In genomic region chr2:166650414-166650813, GRCm38 (mm10) we compare ENCODE assay signal across 10 mouse cellular contexts.
A peak's percentile ranks its signal among the peaks of the same experiment; 100 is the strongest.
DNase-seq lines count a peak whose midpoint lies in the region; ATAC-seq lines count a peak whose summit lies in the region.
"Had no signal": no experiment of that assay in that cellular context is flagged by ENCODE, and none has a peak within 500 bp of the region (broad histone marks: within the 10 kb centered on the region; RNA-seq: fewer than 3 reads in every experiment).

No protein-coding gene starts in this region.

- no peaks in the 10 kb centered on the region for H3K27me3 ChIP-seq in hindbrain, embryonic 10.5 days (ENCODE audit: insufficient read depth, poor library complexity, severe bottlenecking)
- H3K27me3 ChIP-seq in liver, embryonic 11.5 days (replicated peaks; ENCODE audit: control insufficient read depth, insufficient read depth, low read length), result no peaks in the 10 kb centered on the region
- H3K27me3 ChIP-seq: embryonic facial prominence, embryonic 12.5 days; liver, embryonic 13.5 days had no signal

- peaks cover 83% of the 10 kb centered on the region for H3K4me1 ChIP-seq in hindbrain, embryonic 10.5 days (replicated peaks)
- peaks cover 6% of the 10 kb centered on the region; the same call in 1 of the 2 replicates for H3K4me1 ChIP-seq in liver, embryonic 11.5 days (replicated peaks; ENCODE audit: control insufficient read depth, insufficient read depth, low read length)

- H3K9ac ChIP-seq in liver, embryonic 11.5 days (ENCODE audit: low read depth, low read length), result no peak overlapping the region
- H3K9ac ChIP-seq: embryonic facial prominence, embryonic 12.5 days; liver, embryonic 13.5 days had no signal

- H3K4me3 ChIP-seq in hindbrain, embryonic 10.5 days, result no peak overlapping the region
- H3K4me3 ChIP-seq in liver, embryonic 11.5 days (ENCODE audit: low read depth, low read length), result no peak overlapping the region
- H3K4me3 ChIP-seq: embryonic facial prominence, embryonic 12.5 days; liver, embryonic 13.5 days had no signal

- peaks cover 16% of the 10 kb centered on the region for H3K36me3 ChIP-seq in hindbrain, embryonic 10.5 days
- H3K36me3 ChIP-seq in liver, embryonic 11.5 days (ENCODE audit: control insufficient read depth, insufficient read depth, low read length), result no peaks in the 10 kb centered on the region

- ATAC-seq in liver, embryonic 11.5 days (replicated peaks; ENCODE audit: low FRiP score), result 0 out of 2 replicates have a peak, but pooled peaks have one; percentile 15
- no peak for ATAC-seq in erythroid progenitor cell, adult 5-6 weeks (replicated peaks; ENCODE audit: low FRiP score, poor library complexity, severe bottlenecking)
- ATAC-seq in frontal cortex, adult (ENCODE audit: low TSS enrichment), result no peak

- H3K4me2 ChIP-seq in liver, embryonic 11.5 days, result no peak overlapping the region
- H3K4me2 ChIP-seq: embryonic facial prominence, embryonic 12.5 days; liver, embryonic 13.5 days had no signal

- WGBS in hindbrain, embryonic 10.5 days, result 37% methylated on average over 9 of the region's 9 CpGs
- 58% methylated on average over 9 of the region's 9 CpGs for WGBS in liver, embryonic 11.5 days

- no peaks in the 10 kb centered on the region for H3K9me3 ChIP-seq in hindbrain, embryonic 10.5 days
- H3K9me3 ChIP-seq in liver, embryonic 11.5 days (ENCODE audit: control insufficient read depth, low read length), result no peaks in the 10 kb centered on the region
- H3K9me3 ChIP-seq: embryonic facial prominence, embryonic 12.5 days; liver, embryonic 13.5 days had no signal

- peak; percentile 82 for DNase-seq in layer of hippocampus, adult 9-11 months
- DNase-seq in layer of hippocampus, postnatal 14 days (ENCODE audit: low spot score in 2 of 2), result no peak
- peak; percentile 50 for DNase-seq in brain, adult 2 months (ENCODE audit: low read depth, low spot score)
- no peak for DNase-seq in hindbrain, embryonic 10.5 days (ENCODE audit: low spot score)
- no peak for DNase-seq in liver, embryonic 11.5 days (ENCODE audit: low spot score)
- peak; percentile 85 for DNase-seq in retina, embryonic 14.5 days (ENCODE audit: low spot score)
- DNase-seq: liver, embryonic 13.5 days had no signal

- H3K27ac ChIP-seq in hindbrain, embryonic 10.5 days, result peak overlapping the region; percentile 90
- H3K27ac ChIP-seq in liver, embryonic 11.5 days (ENCODE audit: low read depth, low read length), result no peak overlapping the region
- H3K27ac ChIP-seq: embryonic facial prominence, embryonic 12.5 days had no signal

Comparison
In these comparisons a context has a peak if more than half of its experiments do, and no peak if none do; other contexts are left out.
1. DNase-seq: peak in layer of hippocampus, adult 9-11 months (single experiment), brain, adult 2 months (single experiment) and retina, embryonic 14.5 days (single experiment); none in layer of hippocampus, postnatal 14 days (0 of 2), hindbrain, embryonic 10.5 days (single experiment) and liver, embryonic 11.5 days (single experiment).